Mouse (Mus musculus): ENCODE results near the gene Atxn3.
"Not testable (repeated sequence)": the region's sequence is repeated elsewhere in the genome, so short reads cannot be mapped to it uniquely, and the experiment has no call there.

Atxn3 gene

GRCm38 (mm10) chr12:101957942-101958544, at the start of gene Atxn3:
TSS of gene Atxn3 (minus strand) at chr12:101958246.
- DNase-seq = peak; percentile 98

- no peak for DNase-seq
Measured at GRCm38 (mm10) chr12:102000785-102001184, 42.7 kb upstream of the Atxn3 start.

GRCm38 (mm10) chr12:101998929-101999328, 40.9 kb upstream of the Atxn3 start:
- no peak for DNase-seq

- DNase-seq = no peak
Measured at GRCm38 (mm10) chr12:101994576-101995467, 36.8 kb upstream of the Atxn3 start.

GRCm38 (mm10) chr12:101987659-101988058, 29.6 kb upstream of the Atxn3 start:
- no peak for DNase-seq

- no peak for DNase-seq
Measured at GRCm38 (mm10) chr12:101985110-101985509, 27.1 kb upstream of the Atxn3 start.

GRCm38 (mm10) chr12:101982977-101983376, 24.9 kb upstream of the Atxn3 start:
- no peak for DNase-seq

- DNase-seq = no peak
Measured at GRCm38 (mm10) chr12:101981559-101981958, 23.5 kb upstream of the Atxn3 start.

- no peak for DNase-seq
Measured at GRCm38 (mm10) chr12:101980266-101980665, 22.2 kb upstream of the Atxn3 start.

GRCm38 (mm10) chr12:101979213-101979750, 21.2 kb upstream of the Atxn3 start:
- DNase-seq = no peak

GRCm38 (mm10) chr12:101978588-101978987, 20.5 kb upstream of the Atxn3 start:
- DNase-seq = no peak

- no peak for DNase-seq
Measured at GRCm38 (mm10) chr12:101978162-101978561, 20.1 kb upstream of the Atxn3 start.

- DNase-seq = no peak
Measured at GRCm38 (mm10) chr12:101977404-101977915, 19.4 kb upstream of the Atxn3 start.

GRCm38 (mm10) chr12:101976651-101977403, 18.8 kb upstream of the Atxn3 start:
- DNase-seq = no peak

GRCm38 (mm10) chr12:101975601-101976571, 17.8 kb upstream of the Atxn3 start, which contains the start of gene Cpsf2:
TSS of gene Cpsf2 (plus strand) at chr12:101975988.
- DNase-seq = peak; percentile 84

GRCm38 (mm10) chr12:101975167-101975600, 17.1 kb upstream of the Atxn3 start:
- no peak for DNase-seq

GRCm38 (mm10) chr12:101974571-101974970, 16.5 kb upstream of the Atxn3 start:
- DNase-seq = no peak

- no peak for DNase-seq
Measured at GRCm38 (mm10) chr12:101972230-101972629, 14.2 kb upstream of the Atxn3 start.

GRCm38 (mm10) chr12:101971311-101971710, 13.3 kb upstream of the Atxn3 start:
- no peak for DNase-seq

- not testable (repeated sequence) for DNase-seq
Measured at GRCm38 (mm10) chr12:101958960-101959780, 1.1 kb upstream of the Atxn3 start.

GRCm38 (mm10) chr12:101958556-101958955, 510 bp upstream of the Atxn3 start:
- no peak for DNase-seq

Data from thymus, postnatal 14 days (tissue).